Mouse (Mus musculus): ENCODE results near the gene 2310039H08Rik.

- TF ChIP-seq CTCF (IDR thresholded peaks at IDR 0.05; ENCODE audit: borderline replicate concordance, insufficient read depth, low read length), result no peak
- TF ChIP-seq POLR2A (IDR thresholded peaks at IDR 0.05; ENCODE audit: low read depth, low read length), result no peak
These were observed 10.8 kb downstream of the 2310039H08Rik start for GRCm38 (mm10) chr17:46783222-46783565.
